ENCODE assay signal across 9 mouse cellular contexts in genomic region chr10:85968157-85968634, GRCm38 (mm10). TPM values are rescaled to one million over a fixed set of nuclear protein-coding genes. Genes with fewer than 3 reads are reported as not detected.
DNase-seq lines count a peak whose midpoint lies in the region; ATAC-seq and TF ChIP-seq lines count a peak whose summit lies in the region.
"Had no signal": no experiment of that assay in that cellular context is flagged by ENCODE, and none has a peak within 500 bp of the region (broad histone marks: within the 10 kb centered on the region; RNA-seq: fewer than 3 reads in every experiment).

No protein-coding gene starts in this region.

- H3K9me3 ChIP-seq in hindbrain, embryonic 16.5 days (ENCODE audit: control insufficient read depth, low read length), result no peaks in the 10 kb centered on the region
- H3K9me3 ChIP-seq: lung, embryonic 15.5 days had no signal

- no peaks in the 10 kb centered on the region for H3K36me3 ChIP-seq in hindbrain, embryonic 16.5 days (ENCODE audit: control insufficient read depth, insufficient read depth, low read length)
- H3K36me3 ChIP-seq: lung, embryonic 15.5 days had no signal

- TF ChIP-seq CTCF in cerebellum, adult 2 months (IDR thresholded peaks at IDR 0.05; ENCODE audit: borderline replicate concordance, insufficient read depth, low read depth, low read length), result peak; percentile 78; the same call in 1 of the 2 replicates

- H3K27ac ChIP-seq in cerebellum, adult 2 months (ENCODE audit: insufficient read depth, low read length), result no peak overlapping the region
- H3K27ac ChIP-seq in hindbrain, embryonic 16.5 days (ENCODE audit: low read depth, low read length), result no peak overlapping the region
- H3K27ac ChIP-seq: lung, embryonic 15.5 days had no signal

- TF ChIP-seq POLR2A in cerebellum, adult 2 months (IDR thresholded peaks at IDR 0.05; ENCODE audit: borderline replicate concordance, insufficient read depth, low read length), result no peak

- peak; percentile 74 for ATAC-seq in hindbrain, embryonic 16.5 days

- no peak overlapping the region for H3K9ac ChIP-seq in hindbrain, embryonic 16.5 days (ENCODE audit: low read depth, low read length)
- H3K9ac ChIP-seq: lung, embryonic 15.5 days had no signal

- H3K4me2 ChIP-seq in hindbrain, embryonic 16.5 days (ENCODE audit: low read length), result no peak overlapping the region
- H3K4me2 ChIP-seq: lung, embryonic 15.5 days had no signal

- H3K4me3 ChIP-seq in cerebellum, adult 2 months (replicated peaks; ENCODE audit: insufficient read depth, low read depth, low read length), result no peak overlapping the region
- no peak overlapping the region for H3K4me3 ChIP-seq in hindbrain, embryonic 16.5 days (ENCODE audit: low read length)
- H3K4me3 ChIP-seq: lung, embryonic 15.5 days had no signal

- WGBS in cerebellum, adult 2 months, result 11% methylated on average over 7 of the region's 7 CpGs
- 10% methylated on average over 7 of the region's 7 CpGs for WGBS in hindbrain, embryonic 16.5 days

- no peaks in the 10 kb centered on the region for H3K4me1 ChIP-seq in cerebellum, adult 2 months (ENCODE audit: control insufficient read depth, insufficient read depth, low read length)
- no peaks in the 10 kb centered on the region for H3K4me1 ChIP-seq in hindbrain, embryonic 16.5 days (ENCODE audit: control insufficient read depth, insufficient read depth, low read depth, low read length)
- H3K4me1 ChIP-seq: lung, embryonic 15.5 days had no signal

- peak; percentile 73 for DNase-seq in R1 (ENCODE audit: low read depth, low spot score)
- peak; percentile 68 to 80 for DNase-seq in cerebellum, adult 2 months
- peak; percentile 79 for DNase-seq in forelimb bud, embryonic 11.5 days (ENCODE audit: low read depth, low spot score)
- DNase-seq in layer of hippocampus, postnatal 25 days (ENCODE audit: extremely low spot score in 1 of 2, low spot score in 1 of 2), result peak; percentile 88 to 98
- DNase-seq in lung, postnatal 4 days, result peak; percentile 60 to 80
- peak; percentile 92 to 94 for DNase-seq in right cerebral cortex, adult 2 months (ENCODE audit: low spot score in 2 of 2)
- DNase-seq in urinary bladder, adult 2 months (ENCODE audit: low spot score), result peak; percentile 73

- H3K27me3 ChIP-seq in cerebellum, adult 2 months (ENCODE audit: control insufficient read depth, insufficient read depth, low read length), result no peaks in the 10 kb centered on the region
- H3K27me3 ChIP-seq in hindbrain, embryonic 16.5 days (replicated peaks; ENCODE audit: control insufficient read depth, insufficient read depth, low read length), result no peaks in the 10 kb centered on the region
- H3K27me3 ChIP-seq: lung, embryonic 15.5 days had no signal

RNA-seq across cellular contexts. Expression of gene Rtcb, which starts 10.6 kb away (rescaled TPM):
- polyA plus RNA-seq in cerebellum, adult 2 months (2012; rRNA removed), result 138 and 149 TPM in 2 replicates
- 171 and 176 TPM in 2 replicates for polyA plus RNA-seq in hindbrain, embryonic 16.5 days (2015; fragmentation: Nextera tagmentation; extraction: Ambion mirVana)
- 100 to 1,000 TPM; 101 to 110 TPM for total RNA-seq in layer of hippocampus, postnatal 25 days (2021)
- 102 and 112 TPM in 2 replicates for polyA plus RNA-seq in urinary bladder, adult 2 months (2012; rRNA removed)

RNA-seq across cellular contexts. Expression of gene Ascl4, which starts 40.7 kb away (rescaled TPM):
- polyA plus RNA-seq in cerebellum, adult 2 months (2012; rRNA removed), result 0.52 and 0.68 TPM in 2 replicates
- polyA plus RNA-seq in hindbrain, embryonic 16.5 days (2015; fragmentation: Nextera tagmentation; extraction: Ambion mirVana), result 0.21 and 0.42 TPM in 2 replicates
- under 1 TPM; 0.70 to 0.98 TPM for total RNA-seq in layer of hippocampus, postnatal 25 days (2021)
- polyA plus RNA-seq in urinary bladder, adult 2 months (2012; rRNA removed), result 0.04 TPM in 1 of 2 replicates, not detected in the other

RNA-seq across cellular contexts. Expression of gene Bpifc, which starts 43.5 kb away (rescaled TPM):
- polyA plus RNA-seq in cerebellum, adult 2 months (2012; rRNA removed), result 0.11 TPM in 1 of 2 replicates, not detected in the other
- polyA plus RNA-seq in hindbrain, embryonic 16.5 days (2015; fragmentation: Nextera tagmentation; extraction: Ambion mirVana), result 0.05 TPM in 1 of 2 replicates, not detected in the other
- total RNA-seq in layer of hippocampus, postnatal 25 days (2021), result under 1 TPM in 1 of 2 experiments, not detected in 1; 0.10 TPM
- 0.06 and 0.18 TPM in 2 replicates for polyA plus RNA-seq in urinary bladder, adult 2 months (2012; rRNA removed)

RNA-seq across cellular contexts. Expression of gene Prdm4, which starts 51.3 kb away (rescaled TPM):
- polyA plus RNA-seq in cerebellum, adult 2 months (2012; rRNA removed), result 27.8 and 29.4 TPM in 2 replicates
- 18.4 and 21.6 TPM in 2 replicates for polyA plus RNA-seq in hindbrain, embryonic 16.5 days (2015; fragmentation: Nextera tagmentation; extraction: Ambion mirVana)
- 10 to 100 TPM; 22.2 to 29.6 TPM for total RNA-seq in layer of hippocampus, postnatal 25 days (2021)
- 19.4 and 21.4 TPM in 2 replicates for polyA plus RNA-seq in urinary bladder, adult 2 months (2012; rRNA removed)

RNA-seq across cellular contexts. Expression of gene Fbxo7, which starts 53.6 kb away (rescaled TPM):
- polyA plus RNA-seq in cerebellum, adult 2 months (2012; rRNA removed), result 40.8 and 50.5 TPM in 2 replicates
- polyA plus RNA-seq in hindbrain, embryonic 16.5 days (2015; fragmentation: Nextera tagmentation; extraction: Ambion mirVana), result 21.8 and 24.9 TPM in 2 replicates
- 10 to 100 TPM; 22.1 to 24.0 TPM for total RNA-seq in layer of hippocampus, postnatal 25 days (2021)
- polyA plus RNA-seq in urinary bladder, adult 2 months (2012; rRNA removed), result 29.6 and 31.4 TPM in 2 replicates
